Mouse (Mus musculus) cerebellum, adult 9-10 months (tissue): ENCODE results near the gene Clec2g.
"Not testable (repeated sequence)": the region's sequence is repeated elsewhere in the genome, so short reads cannot be mapped to it uniquely, and the experiment has no call there.

Experiments used
- DNase-seq: peaks from one replicate; pipeline ENCODE4 v3.0.0; 2022

Clec2g gene

DNA sequence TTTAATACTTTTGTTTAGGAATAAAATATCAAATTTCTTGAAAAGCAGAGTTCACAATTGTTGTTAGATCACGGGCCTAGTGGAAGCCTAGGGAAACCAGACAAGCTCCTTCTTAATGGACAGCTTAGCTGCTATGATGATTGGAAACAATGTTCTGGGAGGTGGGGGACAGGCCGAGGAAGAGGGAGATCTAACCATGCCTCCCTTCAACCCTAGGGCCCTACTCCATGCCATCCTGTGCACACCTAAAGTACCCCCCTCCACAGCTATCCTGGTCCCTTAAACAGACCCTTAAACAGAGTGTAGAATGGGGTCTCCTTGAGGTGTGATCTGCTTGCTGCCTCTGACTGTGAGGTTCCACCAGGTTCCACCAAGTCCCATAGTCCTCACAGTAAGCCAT is 38.0 kb downstream of the Clec2g start:
- DNase-seq = no peak

DNA sequence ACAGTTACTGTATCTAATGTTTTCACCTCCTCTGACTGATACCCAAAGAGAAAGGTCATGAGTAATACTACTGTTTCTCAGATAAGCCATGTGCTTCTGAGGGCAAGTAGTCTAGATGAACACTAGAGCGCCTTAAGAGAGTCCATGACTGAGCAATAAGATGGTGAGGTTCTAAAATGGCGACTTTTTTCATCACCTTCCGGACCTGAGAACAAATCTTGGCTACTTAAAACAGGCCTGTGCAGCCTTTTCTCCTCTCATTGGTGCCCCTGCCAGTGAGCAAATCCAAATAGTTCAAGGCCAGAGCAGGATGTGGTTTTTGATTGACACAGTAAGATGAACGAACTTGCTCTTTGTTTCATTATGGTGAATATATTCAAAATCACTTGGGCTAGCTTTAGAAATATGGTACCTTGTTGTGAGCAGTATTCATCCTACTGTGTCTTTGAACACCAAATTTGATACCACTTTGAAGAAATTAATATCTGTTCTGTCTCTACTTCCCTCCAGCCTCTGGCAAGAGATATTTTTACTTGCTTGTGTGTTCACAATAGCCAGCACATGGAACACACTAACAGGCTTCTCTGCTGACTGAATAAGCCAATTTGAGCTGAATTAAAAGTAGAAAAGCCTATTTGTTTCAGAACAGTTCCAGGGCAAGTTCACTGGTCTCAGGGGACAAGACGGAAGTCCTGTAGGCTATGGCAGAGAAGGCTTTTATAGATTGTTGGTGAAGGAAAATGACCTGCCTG is 38.7 kb downstream of the Clec2g start:
- no peak for DNase-seq

DNA sequence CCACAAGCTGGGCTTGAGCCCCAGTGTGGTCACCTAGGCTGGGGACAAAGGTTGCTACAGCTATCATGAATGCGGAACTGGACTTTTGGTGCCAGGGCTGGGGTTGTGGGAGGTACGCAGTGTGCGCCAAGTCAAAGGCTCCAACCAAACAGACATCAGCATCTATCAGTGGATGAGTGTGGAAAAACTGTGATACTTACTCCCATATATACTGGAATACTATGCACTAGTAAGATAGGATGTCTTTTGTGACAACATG is 39.2 kb downstream of the Clec2g start:
- DNase-seq = no peak

DNA sequence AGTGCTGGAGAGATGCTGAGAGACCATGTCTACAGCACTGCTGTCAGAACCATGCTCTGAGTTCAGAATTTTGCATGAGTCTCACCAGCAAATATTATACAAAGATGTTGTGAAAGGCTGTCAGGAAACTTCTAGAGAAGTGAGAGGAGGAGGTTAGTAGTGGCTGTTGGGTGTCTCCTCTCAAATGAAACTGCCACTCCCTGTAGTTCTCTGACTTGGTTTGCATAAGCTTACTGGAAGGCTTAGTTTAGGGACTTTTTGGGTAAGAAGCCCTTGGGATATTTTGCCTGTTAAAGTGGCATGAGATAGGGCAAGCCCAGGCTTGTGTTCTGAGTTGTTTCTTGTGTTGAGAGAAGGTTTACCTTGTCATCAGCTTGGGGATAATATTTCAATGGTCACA is 40.7 kb downstream of the Clec2g start:
- not testable (repeated sequence) for DNase-seq

DNA sequence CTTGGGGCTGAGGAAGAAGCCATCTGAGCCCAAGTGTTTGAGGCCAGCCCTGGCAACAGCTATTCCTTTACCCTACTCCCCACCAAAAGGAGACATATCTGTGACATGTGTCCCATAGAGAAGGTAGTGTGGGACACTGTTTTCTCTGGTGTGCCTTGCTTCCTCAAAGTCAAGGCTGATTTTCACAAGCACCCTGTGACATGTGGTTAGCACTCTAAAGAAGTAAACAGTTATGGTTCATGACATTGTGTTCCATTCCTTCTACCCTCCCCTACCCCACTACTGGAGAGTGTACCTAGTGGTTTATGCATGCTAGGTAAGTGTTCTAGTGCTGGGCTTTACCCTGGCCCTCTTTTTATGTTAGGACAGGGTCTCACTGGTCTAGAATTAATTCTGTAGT is 42.0 kb downstream of the Clec2g start:
- no peak for DNase-seq

DNA sequence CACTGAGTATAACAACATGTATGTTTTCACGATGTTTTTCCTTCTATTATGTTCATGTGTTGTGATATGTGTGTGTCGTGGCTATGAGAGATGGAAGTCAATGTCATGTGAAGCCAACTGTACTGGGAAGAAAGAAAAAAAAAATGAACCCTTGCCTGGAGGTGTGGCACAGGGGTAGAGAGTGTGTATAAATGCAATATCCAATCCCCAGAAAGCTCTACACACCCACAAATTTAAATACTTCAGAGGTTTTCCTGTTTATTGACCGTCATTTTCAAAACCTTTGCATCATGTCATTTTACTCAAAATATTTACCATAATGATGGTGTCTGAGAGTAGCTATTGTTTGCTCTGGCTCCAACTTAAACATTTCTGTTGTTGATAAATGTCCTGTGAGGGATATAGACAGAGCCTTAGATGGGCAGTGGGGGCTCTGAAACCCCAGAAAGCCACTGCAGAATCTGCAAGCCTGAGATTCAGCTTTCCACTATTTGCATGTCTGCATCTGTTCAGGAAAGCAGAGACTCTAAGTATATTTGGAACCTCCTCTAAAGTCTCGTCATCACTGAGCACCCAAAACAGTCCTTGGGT is 47.9 kb downstream of the Clec2g start:
- not testable (repeated sequence) for DNase-seq

DNA sequence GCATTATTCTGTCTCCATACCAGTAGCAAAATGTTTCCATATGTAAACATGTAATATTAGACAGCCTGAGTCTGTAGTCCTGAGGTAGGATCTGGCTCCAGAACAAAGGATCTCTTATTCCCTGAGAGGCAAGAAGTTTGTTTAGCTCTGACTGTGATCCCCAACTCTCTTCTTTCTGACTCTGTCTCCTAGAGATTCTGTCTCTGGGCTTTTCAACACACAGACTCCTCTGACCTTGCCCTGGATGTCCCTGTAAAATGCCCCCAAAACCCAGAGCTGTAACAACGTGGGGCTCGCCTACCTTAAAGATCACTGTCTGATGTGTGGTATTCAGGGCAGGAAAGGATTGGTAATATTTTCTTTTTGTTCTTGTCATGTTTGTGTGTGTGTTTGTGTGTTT is 58.2 kb downstream of the Clec2g start:
- no peak for DNase-seq

DNA sequence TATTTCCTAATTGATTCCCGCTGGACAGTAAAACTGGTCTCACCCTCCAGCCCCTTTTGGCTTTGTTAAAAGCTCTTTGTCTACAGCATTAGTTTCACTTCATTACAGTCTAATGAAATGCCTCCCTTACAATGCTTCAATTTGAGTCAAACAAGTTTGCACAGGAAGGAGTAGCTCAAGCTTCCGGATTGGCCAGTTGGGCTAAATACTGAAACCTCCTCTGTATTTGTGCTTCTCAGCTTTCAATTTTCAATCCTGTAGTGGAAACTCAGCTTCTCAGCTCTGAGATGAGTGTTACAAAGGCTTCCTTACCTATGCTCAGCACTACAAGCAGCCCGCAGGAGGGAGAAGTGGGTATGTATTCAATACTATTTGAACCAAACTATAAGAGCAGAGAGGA is 58.6 kb downstream of the Clec2g start:
- no peak for DNase-seq

DNA sequence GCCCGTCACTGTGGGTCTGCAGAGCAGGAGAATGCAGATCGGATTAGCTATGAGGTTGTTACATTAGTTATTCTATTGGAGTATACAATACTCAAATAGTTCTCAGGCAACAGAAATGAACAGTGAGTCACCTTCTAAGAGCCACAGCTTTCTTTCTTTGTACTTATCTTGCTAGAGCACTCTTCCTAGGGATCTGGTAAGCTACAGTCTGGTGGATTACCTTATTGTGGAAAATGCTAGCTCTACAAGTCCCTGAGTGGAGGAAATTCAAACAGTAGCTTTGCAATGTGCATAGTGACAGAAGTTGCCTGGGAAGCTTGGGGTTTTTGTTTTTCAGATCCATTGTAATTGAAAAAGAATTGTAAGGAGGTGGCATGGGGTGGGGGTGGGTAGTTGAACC is 59.0 kb downstream of the Clec2g start:
- no peak for DNase-seq

DNA sequence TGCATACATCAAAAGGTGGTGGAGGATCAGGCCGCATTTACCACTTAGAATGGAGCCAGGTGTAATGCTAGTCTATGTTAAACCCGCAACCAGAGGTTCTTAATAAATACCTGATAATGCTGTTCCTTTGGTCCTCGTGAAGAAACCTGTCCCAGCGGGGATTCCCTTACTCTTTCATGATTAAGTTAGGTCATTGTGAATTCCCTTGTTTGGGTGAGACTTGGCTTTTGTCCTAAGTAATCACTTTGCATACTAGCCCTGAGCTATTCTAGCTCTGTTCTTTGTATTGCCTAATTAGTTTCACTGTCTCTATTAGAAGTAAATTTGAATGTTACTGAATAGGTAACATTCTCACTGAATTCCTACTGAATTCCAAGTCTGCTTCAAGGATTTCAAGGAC is 60.2 kb downstream of the Clec2g start:
- DNase-seq = no peak

DNA sequence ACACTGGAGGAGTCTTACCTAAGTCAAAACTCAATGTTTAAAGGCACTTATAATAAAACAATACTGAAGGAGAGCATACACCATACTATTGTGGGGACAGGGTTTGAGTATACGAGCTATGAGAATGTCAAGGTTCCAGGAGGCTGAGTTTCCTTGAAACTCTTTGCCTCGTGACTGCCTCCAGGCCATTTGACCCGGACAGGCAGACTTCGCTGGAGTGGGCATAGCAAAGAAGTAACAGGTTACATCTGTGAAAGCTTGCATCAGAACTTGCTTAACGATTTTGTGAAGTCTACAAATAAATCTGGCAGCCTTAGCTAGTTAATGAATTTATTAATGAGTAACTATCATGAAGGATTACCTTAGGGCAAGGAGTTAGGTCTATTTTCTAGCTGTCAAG is 60.6 kb downstream of the Clec2g start:
- no peak for DNase-seq

DNA sequence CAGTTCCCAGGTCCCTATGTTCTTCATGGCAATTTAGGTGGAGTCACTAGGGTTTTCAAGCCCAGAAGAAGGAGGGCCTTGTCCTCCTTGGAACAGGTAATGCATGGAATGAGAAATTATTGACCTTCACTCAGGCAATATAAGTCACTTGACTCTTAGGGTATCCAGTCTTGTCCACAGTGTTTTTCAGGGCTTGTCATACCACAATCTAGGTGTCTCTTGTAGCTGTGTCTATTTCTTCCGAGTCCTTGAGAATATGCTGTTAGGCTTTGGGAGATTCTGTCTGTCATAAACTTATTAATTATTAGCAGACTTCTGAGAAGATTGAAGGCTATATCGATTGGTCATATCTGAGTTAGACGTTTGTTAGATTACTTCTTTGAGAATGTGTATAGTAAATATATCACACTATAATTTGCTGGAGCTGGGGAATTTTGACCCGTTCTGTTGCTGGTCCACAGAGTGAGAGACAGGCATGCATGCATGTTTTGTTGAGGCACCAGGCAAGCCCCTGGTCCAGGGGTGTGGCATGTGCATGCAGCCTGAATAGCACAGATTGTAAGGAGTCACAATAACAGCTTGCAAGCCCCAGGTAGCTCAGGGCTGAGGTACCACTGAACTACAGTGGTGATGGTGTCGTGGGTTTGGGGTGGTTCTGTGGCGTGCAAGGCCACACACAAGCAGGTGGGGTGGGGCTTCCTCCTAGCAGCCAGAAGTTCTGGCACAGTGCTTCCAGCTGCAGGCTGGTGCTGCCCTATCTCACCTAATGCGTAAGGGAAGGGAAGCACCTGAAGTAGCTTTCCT is 61.3 kb downstream of the Clec2g start:
- no peak for DNase-seq

DNA sequence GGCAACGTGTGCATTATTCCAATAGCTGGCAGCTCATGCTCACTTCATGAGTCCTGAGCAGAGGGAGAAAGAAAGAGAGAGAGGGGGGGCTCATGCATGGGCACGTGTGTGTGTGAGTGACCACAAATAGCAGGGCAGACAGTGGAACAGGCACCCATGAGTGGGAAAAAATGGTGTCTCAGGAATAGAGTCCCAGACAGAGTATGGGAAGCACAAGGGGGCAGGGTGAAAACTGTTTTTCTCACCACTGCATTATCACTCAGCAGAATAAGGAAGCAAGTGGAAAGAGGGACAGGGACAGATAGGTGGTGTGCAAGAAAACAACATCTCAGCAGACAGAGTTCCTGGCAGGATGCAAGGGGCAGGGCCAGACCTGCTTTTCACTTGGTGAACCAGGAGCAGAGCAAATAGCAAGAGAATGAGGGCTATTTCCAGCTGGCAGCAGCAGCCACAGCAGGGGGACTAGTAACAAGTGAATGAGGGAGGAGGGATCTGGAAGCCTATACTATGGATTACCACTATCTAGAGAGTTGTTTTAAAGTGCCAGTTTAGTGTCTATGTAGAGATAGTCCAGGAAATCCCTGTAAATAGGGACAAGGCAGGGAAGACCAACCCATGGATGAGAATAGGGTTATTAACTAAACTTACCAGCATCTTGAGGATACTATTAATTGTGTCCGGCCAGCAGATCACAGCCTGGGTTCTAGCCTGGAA is 62.0 kb downstream of the Clec2g start:
- no peak for DNase-seq

DNA sequence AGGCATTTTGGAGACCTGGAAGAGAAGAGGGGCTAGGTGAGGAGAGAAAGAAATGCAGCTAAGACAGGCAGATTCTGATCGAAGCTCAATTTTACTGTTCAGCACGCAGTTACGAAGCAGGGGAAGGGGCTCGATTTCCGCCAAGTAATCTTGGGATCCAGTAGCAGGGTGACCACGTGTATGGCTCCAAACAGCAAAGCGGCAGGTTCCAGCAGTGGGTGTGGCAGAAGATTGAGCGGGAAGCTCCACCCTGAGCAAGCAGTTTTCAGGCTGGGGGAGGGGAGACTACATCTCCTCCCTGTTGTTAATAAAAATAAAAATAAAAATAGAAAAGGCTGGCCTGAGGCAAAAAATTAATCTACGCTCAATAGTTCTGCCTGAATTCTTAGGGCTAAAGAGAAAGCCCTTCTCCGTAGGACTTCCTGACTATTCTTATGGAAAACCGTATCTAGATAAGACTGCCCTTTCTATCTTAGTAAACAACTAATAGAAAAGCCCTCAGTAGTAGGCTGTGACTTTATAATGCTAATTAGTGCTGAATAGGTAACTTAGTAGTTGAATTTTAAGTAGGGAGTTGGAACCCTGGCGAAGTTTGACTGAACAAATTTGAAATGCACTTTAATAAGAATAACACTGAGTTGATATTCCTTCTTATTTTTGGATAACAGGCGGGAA is 62.7 kb downstream of the Clec2g start:
- no peak for DNase-seq

DNA sequence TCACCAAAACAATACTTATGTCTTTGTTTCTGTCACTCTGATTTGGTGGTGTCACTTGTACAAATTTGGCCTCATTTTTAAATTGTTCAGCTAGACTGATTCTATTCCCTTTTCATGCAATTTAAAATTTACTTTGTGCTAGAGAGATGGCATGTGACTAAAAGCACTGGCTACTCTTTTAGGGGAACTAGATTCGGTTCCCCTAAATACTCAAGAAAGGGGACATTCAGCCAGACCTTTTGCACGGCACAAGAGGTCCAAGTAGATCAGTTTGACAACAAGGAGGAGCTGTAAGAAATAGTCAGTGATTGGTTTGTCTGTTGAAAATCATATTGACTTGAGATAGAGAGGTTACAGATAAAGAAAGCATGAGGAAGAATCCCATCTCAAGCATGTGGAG is 67.2 kb downstream of the Clec2g start:
- DNase-seq = no peak

DNA sequence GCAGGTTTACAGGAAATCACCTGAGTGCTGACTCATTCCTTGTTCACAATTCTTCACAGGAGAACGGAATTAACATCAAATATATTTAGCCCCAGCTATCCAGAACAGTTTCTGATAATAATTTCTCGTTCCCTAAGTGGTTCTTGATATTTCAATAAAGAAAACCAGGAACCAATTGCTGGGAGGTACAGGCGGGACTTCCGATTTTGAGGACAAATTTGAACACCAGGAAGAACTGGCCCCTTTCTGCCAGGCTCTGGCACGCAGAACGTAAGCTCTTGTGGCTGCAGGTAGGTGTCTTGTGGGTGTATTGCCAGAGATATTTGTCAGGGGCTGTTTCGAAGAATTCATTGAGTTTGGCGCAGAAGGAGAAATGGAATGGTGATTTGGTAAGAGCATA is 74.4 kb downstream of the Clec2g start:
- DNase-seq = no peak

DNA sequence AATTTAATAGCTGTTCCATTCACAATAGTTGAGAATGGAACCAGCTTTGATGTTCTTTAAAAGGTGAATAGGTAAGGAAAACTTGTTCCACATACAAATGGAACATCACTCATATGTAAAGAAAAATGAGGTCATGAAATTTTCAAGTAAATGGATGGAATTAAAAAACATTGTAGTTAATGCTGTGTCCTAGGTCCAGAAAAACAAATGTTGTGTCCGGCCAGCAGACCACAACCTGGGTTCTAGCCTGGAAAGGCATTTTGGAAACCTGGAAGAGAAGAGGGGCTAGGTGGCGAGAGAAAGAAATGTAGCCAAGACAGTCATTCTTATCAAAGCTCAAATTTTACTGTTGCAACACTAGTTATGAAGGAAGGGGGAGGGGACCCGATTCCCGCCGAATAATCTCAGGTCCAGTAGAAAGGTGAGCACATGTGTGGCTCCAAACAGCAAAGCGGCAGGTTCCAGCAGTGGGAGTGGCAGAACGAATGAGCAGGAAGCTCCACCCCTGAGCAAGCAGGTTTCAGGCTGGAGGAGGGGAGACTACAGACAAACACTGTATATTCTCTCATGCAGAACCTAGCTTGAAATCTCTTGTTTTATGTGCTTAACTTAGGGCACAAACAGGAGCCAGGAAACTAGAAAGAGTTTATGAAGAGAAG is 75.8 kb downstream of the Clec2g start:
- DNase-seq = not testable (repeated sequence)

DNA sequence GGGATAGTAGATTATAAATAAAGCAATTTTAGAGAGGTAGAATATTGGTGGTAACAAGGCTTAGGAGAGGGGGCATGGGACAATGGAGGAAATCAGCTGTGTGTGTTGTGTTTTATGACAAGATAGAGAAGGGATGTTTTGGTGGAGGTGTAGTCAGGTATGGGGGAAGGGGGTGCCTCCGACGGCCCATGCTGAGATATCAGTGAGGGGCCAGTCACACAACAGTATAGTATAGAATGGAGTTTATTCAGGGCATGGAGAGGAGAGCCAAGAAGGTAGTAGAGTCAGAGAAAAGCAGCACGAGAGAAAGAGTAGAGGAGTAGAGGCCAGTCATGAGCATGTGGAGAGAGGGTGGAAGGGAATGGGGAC is 76.3 kb downstream of the Clec2g start:
- no peak for DNase-seq

DNA sequence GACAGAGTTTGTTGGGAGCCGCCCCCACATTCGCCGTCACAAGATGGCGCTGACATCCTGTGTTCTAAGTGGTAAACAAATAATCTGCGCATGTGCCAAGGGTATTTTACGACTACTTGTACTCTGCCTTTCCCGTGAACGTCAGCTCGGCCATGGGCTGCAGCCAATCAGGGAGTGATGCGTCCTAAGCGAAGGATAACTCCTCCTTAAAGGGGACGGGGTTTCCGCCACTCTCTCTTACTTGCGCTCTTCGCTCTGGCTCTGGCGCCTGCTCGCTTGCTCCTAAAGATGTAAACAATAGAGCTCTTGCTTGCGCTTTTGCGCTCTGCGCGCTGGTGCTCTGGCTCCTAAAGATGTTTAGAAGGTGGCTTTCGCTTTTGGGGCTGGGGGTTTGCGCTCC is 77.8 kb downstream of the Clec2g start:
- not testable (repeated sequence) for DNase-seq

DNA sequence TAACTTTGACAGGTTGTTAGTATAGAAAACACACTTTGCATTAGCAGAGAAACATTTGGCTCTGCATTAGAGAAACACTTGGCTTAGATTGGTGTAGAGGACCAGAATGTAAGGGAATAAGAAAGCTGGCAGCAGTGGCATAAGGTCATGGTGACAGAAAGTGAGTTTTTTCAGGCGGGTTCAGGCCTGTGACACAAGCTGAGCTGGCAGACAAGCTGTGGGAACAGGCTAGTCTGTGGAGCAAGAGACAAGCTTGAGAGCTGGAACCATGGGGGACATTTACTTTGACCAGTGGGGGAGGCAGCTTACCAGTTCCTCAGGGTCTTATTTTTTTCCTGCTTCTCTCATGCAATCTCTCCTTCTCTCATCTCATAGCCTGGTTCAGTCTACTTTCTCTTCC is 78.8 kb downstream of the Clec2g start:
- no peak for DNase-seq

DNA sequence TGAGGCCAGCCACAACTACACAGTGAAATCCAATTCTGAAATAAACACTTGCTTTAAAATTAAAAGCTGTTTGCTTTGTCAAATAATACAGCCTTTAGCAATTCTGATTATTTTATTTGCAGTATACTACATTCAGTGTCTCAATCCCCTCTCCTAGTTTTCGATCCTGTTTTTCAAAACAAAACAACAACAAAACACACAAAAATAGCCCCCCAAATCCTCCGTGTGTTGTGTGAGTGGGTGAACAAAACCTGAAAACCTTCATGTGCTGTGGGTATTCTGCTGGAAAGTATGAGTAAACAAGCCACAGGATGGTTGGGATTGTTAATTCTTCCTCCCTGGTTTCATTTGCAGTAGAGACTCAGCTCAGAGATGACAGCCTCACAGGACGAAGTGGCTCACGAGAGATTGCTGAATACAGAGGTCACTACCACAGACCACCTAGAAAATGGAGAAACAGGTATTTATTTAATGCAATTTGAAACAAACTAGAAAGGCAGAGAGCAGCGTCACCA is 79.6 kb downstream of the Clec2g start:
- no peak for DNase-seq

DNA sequence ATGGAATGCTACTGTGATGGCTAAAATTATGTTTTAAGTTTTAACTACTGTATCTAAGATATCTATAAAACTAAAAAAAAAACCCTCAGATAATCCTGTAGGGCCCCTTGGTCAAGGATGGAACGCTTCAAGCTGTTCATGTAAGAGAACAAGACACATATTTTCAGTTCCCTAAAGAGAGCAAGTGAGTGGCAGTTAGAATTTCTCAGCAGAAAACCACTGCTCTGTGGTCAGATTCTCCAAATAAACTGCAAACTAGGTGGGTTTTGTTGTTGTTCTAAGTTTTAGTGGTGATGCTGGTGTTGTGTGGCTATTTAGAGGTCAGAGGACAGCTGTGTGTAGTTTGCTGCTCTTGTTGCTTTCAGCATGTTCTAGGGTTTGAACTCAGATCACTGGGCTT is 80.2 kb downstream of the Clec2g start:
- no peak for DNase-seq
